Mouse (Mus musculus): ENCODE results near the gene Cblb. TPM values are rescaled to one million over a fixed set of nuclear protein-coding genes. Genes with fewer than 3 reads are reported as not detected.

Cblb gene
- 20.6 and 23.3 TPM in 2 replicates for polyA plus RNA-seq (2012; rRNA removed; ENCODE audit: low replicate concordance)

DNA sequence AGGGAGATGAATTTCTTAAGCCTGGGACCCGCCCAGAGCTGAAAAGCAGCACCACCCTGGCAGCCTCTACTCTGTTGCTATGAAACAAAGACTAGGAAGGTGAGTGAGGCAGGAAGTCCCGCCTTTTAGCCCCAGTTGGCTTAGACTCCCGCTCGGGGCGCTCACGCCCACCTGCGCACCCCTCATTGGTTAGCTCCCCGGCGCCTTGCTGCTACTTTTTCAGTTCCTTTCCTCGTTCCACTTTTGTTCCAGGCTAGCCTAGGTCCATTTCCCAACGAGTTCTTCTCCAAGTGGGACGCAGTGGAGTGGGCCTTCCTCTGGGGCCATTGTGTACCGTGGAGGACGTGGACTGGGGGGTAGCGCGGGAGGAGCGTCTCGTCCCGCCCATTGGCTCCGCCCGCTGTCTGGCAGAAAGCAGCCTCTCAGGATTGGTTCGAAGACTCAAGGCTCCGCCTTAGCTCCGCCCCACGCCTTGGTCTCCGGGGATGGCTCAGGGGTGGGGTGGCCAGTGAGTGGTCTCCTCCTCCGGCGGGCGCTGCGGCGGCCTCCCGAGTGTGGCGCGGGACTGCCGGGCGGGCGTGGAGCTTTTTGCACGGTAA is at the start of gene Cblb:
Gene Cblb (plus strand): TSS at position 135 of the 599 bp plus-strand sequence.

All from mammary gland, adult 2 months (tissue).